Mouse (Mus musculus): ENCODE results near the gene Olfr644.

DNA sequence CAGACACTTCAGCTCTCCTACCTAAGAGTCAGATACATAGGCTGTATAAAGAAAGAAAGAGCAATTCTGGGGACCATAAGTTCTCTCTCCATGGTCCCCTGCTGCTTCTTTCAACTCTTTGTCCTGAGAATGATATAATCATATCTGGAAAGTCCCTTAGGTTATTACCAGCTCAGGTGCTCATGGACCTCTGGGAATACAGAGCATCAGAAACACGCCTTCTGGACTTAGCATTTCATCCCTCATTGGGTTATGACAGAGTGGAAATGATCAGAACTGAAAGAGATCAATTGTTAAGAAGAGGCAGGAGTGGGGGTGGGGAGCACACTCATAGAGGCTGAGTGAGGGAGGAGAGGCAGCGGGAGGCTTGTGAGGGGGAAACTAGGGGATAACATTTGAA, at the start of gene Olfr644:
- TF ChIP-seq CTCF (IDR thresholded peaks at IDR 0.05; ENCODE audit: control insufficient read depth, insufficient read depth, low read length) (no peak), POLR2A (IDR thresholded peaks at IDR 0.05; ENCODE audit: borderline replicate concordance, control insufficient read depth, low read depth, low read length) (no peak)

Measured in bone marrow, adult 2 months (tissue).